Mouse (Mus musculus) c-Kit-positive CD71-negative TER-119-negative erythroid progenitor cells, embryonic 14.5 days (primary cell): ENCODE measurements around the gene Sept10.

Source experiments
- DNase-seq: peaks from one replicate; pipeline ENCODE4 v3.0.0-alpha.2; 2013; ENCODE audit warnings: low read depth

Sept10 gene

GRCm38 (mm10) chr10:59225137-59225536 is 3.5 kb upstream of the Sept10 start:
- no peak for DNase-seq

GRCm38 (mm10) chr10:59223890-59224289 is 2.2 kb upstream of the Sept10 start:
- no peak for DNase-seq

DNA sequence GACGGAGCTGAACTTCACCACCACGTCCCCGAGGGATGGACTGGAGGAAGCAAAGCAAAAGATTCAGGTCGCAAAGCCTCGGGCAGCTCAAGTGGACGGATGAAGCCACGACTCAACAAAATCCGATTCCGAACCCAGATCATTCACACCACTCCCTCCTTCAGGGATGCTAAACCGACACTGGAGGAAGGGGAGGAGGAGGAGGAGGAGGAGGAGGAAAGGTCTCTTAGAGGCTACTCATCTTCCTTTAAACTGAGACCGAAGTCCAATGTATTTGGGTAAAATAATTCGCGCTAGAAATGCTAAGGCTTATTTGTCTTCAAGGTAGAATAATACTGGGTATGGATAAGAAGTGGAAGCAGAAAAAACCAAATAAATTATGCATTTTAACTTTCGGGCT is 1.7 kb upstream of the Sept10 start:
- DNase-seq = no peak

GRCm38 (mm10) chr10:59222271-59223101 is 839 bp upstream of the Sept10 start:
- DNase-seq = no peak

DNA sequence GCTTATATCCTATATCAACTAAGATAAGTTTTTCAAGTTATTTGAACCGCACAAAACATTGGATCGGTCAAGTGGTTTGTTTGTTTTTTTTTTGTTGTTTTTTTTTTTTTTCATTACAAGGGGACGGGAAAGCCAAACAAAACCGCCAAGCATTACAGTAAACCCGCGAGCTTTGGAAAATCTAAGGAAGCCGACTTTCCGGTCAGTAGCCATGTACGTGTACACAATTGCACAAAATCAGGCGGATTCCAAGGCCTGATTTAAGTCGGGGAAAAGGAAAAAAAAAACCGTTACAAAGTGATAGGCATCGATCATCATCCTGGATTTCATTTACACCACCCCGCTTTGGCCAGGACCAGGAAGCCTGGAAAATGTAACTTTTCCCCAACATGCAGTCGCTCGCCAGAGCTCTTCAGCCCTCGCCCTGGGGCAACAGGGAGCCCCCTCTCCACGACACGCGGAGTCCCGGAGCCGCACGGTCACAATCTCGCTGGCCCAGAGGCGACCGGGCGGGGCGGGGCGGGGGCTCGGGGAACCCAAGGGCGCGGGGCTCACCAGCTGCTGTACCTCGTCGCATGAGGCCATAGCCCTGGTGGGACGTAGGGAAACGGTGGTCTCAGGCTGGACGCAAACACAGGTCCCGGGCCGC is 699 bp downstream of the Sept10 start:
- no peak for DNase-seq

DNA sequence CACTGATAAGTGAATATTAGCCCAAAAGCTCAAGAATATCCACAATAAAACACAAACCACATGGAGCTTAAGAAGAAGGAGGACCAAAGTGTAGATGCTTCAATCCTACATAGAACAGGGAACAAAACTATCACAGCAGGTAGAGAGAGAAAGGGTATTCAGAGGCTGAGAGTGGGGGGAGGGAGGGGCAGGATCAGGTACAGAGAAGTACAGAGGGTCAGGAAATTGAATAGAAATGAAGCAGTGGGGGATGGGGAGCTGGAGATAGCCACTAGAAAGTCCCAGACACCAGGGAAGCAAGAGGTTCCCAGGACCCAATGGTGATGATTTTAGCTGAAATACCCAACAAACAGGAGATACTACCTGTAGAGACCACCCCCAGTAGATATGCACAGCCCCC is 21.6 kb downstream of the Sept10 start:
- no peak for DNase-seq

GRCm38 (mm10) chr10:59196763-59197162 is 24.9 kb downstream of the Sept10 start:
- no peak for DNase-seq

DNA sequence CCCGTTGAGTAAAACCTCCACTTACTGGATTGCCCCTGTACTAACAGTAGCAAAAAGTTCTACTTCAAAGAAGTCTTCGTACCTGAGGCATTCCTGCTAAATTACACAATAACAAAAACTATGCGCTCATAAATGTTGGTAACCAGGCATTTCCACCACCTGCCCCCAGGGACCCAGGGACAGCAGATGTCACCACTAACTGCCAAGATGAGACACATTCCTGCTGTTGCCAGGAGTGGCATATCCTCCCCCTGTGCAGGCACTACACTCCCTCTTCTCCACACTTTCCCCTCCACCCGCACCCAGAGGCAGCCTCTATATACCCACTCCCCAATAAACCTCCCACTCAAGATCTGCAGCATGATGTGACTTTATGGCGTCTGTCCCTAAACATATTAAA is 26.8 kb downstream of the Sept10 start:
- no peak for DNase-seq

DNA sequence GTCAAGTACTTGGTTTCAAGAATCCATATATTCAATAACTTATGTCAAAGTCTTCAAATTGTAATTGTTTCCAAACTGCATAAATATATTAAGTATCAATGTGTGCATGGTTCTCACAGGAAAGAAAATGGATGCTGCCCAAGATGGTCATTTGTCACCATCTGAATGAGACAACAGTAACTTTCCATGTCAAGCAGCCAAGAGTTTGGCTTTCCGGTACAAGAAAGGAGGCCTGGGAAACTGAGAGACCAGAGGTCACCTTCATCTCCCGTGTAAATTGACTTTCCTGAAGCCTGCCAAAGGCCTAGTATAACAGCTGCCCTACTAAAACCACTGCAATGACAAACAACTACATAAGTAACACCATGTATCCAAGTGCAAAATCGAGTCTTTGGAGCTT is 39.3 kb downstream of the Sept10 start:
- no peak for DNase-seq

DNA sequence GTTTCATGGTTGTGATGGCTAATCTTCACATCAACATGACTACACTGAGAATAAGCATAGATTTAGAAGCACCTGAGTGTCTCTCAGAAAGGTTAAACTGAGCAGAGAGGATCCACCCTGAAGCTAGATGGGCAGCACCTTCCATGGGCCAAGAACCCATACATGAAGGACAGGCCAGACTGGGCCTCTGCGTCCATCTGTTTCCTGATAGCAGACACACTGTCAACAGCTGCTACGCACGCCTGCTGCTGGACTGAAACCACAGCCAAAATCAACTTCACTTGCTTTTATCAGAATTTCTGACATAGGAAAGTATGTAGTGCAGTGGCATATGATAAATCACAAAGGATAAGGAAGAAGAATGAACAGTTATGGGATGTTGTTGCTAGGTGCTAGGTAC is 42.0 kb downstream of the Sept10 start:
- DNase-seq = no peak

GRCm38 (mm10) chr10:59172539-59172938 is 49.1 kb downstream of the Sept10 start:
- no peak for DNase-seq

DNA sequence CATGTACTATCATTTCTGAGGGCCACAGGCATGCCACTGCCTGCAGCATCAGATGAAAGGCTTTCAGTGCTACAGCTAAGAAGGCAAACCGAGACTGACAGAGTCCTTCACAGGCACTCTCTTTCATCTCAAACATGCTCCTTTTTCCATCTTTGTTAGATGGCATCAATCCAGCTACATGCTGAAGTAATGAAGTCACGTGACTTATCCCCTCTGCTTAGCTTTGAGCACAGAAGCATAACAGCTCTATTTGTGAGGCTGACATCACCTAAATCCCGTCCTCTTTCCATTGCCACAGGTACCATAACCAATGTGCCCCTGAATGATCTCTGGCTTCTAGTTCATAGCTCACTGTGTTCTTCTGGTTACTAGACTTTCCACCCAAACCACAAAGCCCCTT is 50.6 kb downstream of the Sept10 start:
- no peak for DNase-seq

DNA sequence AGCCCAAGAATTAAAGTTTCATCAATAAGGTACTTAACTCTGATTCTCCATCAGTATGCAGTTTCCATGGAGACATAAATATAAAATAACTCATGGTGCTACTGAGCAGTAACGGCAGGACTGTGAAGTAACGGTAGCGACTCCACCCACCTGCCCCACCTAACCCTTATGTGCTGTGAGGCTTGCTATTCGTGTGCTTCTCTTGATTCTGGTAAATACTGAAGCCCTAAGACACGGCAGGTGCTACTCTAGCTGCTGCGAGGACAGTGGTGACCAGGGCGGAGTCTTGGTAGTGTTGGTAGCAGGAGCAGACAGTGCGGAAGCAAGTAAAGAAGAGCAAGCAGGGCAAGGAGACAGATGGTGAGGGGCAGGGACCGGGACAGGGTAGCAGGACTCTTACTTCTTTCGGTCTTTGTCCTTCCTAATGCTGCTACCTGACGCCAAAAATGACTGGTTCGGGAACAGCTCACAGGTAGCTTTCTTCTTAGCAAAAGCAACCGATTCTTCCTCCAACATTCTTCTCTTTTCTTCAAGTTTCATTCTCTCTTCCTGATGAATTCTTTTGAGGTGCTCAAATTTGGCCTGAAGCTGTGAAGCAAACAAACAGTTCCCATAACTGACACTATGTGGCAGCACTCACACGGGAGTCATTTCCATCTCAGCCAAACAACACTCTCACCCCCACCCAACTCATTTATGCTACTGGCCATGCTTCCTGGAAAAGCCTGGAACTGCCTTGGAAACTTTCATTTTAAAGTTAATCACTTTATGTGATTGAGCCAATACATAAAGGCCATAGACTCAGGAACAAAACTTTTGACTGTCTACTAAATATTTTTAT is 55.3 kb downstream of the Sept10 start:
- peak; percentile 33 for DNase-seq

GRCm38 (mm10) chr10:59162185-59162897 is 59.3 kb downstream of the Sept10 start:
- no peak for DNase-seq

DNA sequence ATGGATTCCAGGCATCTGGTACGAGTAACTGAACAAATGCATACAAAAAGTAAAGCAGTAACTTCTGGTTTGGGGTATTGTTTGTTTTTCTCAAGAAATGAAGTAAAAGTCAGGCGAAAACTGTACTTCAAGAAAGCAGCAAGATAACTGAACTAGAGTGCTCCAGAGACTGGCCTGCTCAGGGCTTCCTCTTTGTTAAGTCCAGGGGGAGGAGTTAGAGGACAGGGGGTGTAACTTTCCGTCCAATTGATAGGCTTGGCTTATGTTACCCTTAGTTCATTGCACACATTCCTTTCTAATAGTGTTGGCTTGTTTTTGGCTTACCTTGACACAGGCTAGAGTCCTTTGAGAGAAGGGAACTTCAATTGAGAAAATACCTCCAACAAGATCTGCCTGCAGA is 63.0 kb downstream of the Sept10 start:
- DNase-seq = no peak

DNA sequence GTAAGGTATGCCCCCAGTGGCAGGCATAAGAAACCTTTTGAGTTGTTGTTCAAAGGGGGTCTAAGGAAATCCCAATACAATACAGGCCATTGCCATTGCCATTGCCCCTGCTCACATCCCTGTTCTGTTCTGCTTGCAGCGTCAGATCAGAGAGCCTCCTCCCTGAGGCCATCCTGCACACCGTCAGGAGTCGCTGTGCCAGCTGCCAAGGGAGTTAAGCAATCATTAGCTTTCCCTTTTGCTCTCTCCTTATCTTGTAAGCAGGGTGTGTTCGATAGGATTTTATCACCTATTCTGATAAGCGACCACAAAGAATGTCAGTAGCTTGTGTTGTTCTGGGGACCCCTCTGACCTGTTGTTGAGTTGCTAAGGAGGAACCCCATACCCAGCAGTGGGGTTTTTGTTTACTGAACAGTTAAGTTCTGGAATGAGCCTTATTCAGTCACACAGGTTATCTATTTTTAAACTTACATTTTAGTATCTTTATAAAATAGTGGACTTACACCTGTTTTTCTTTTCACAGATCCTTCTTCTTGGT is 69.0 kb downstream of the Sept10 start:
- no peak for DNase-seq

DNA sequence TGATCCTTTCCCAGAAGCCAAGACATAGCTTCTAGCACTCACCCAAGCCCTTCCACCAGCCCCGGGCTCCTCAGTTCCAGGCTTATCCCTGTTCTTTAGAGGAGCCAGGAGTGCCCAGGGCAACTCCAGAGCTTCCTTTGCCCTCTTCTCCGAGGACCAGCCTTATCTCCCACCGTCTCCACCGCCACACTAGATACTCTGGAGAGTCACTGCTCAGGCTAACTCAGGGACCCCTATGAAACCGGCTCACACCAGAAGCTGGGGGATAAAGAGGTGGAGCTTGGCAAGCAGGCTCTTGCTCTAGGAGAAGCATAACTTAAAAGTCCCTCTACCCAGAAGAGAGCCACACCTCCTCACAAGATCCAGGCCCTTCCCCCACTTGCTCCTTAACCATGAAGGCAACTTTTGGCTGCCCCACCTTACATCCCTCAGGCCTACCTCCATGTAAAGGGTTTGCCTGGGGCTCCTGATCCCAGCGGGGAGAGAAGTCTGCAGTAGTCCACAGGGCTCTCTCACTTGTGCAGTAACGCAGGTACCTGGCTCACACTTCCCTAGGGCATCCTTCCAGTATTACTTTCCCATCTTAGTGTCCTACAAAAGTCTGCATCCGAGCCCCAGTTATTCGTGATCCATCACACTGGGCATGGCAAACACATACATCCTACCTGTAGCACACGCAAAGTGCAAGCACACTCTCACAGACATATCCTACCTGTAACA is 70.5 kb downstream of the Sept10 start:
- no peak for DNase-seq

GRCm38 (mm10) chr10:59149956-59150383 is 71.7 kb downstream of the Sept10 start:
- peak; percentile 44 for DNase-seq

DNA sequence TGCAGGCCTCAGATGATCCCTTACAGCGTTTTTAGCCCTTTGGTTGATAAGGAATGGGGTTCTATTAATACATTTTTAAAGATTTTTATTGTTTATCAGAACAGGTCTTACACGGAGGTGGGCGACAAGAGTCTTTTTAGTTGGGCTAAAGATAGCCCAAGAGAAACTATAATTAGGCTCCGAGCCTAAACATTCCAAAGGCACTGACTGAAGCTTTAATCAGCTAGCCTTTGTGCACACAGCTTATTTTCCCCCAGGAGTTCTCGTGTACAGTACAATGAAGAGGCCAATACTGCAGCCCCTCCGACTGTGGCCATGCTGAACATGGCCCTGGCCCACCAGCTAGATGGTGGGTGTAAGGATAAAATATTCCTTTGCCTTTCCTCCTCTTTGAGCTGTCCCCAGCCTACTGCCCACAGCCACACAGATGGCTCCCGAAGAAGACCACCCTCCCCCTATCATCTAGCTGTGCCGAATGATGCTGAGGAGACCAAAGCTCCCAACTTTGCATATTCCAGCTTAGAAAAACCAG is 88.1 kb downstream of the Sept10 start:
- DNase-seq = no peak

DNA sequence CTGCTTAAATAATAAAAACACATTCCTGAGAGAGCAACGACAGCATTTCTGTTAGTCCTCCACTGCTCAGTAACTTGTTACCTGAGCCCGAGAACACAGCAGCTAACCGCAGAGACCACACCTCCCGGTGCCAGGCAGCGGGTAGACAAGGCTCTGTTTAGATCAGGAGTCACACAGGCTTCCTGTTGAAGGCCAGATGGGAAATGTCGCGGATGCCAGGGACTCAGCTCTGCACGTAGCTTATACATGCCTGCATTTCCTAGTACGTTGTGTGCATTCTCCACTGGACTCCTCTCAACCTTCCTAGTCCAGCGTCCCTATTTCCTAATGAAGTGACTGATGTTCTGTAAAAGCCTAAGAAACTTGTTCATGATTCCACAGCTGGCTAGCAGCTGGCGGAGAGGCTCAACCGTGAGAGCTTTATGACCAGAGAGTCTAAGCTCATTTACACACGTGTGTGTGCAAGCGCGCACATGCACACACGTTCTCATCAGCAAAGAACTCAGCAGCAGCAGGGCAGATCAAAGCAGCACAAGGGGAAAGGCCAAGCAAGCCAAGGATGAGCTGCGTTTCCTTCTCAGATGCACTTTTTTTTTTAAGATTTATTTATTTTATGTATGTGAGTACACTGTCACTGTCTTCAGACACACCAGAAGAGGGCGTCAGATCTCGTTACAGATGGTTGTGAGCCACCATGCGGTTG is 89.6 kb downstream of the Sept10 start:
- DNase-seq = no peak
